Mouse (Mus musculus): ENCODE data around the gene Cyp26c1. TPM values are rescaled to one million over a fixed set of nuclear protein-coding genes. Genes with fewer than 3 reads are reported as not detected.

The Cyp26c1 gene
- 0.89 TPM for total RNA-seq (2023)

DNA sequence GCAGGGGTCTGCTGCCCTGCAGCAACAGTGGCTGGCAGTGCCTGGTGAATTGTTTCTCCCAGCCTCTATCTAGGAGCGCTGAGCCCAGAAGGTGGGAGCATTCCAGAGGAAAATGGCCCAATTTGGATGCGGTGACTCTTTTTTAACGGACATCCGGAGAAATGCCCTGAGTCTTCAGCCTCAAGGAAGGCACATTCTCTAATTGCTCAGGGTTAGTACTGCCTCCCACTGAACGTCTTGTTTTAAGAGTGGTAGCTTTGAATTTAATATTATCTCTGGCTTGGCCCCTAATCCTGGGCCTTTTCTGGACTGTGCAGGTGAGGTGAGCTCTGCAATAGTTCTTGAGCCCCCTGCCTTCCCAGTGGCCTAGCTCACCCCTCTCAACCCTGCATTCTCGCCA lies at the start of gene Cyp26c1:
Gene Cyp26c1, plus strand, starts transcription at position 301 of the 400 bp plus-strand sequence.

DNA sequence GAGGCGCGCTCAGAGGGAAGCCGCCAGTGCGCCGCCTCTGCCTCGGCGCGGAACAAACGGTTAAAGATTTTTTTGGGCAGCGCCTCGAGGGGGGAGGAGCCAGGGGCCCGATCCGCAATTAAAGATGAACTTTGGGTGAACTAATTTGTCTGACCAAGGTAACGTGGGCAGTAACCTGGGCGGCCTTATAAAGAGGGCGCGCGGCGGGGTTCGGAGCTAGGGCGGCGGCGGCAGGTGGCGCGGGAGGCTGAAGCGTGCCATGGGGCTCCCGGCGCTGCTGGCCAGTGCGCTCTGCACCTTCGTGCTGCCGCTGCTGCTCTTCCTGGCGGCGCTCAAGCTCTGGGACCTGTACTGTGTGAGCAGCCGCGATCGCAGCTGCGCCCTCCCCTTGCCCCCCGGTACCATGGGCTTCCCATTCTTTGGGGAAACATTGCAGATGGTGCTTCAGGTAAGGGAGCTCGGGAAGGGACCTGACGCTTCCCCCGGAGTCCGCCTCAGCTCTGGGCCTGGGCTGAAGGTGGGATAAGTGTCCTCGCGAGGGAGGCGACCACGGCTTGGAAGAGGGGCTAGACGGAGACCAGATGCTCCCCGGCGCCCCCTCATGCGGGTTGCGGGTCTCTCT lies 12.4 kb downstream of the Cyp26c1 start, which contains the start of gene Cyp26a1:
Gene Cyp26a1, plus strand, starts transcription at position 148 of the 622 bp plus-strand sequence.

Other genes with a start within 250 kb of the Cyp26c1 start
- gene Exoc6, start 135.2 kb upstream of the Cyp26c1 start, total RNA-seq (2023), result 26.8 TPM
- 0.41 TPM for gene Cyp26a1, start 12.2 kb downstream of the Cyp26c1 start, total RNA-seq (2023)